Mouse (Mus musculus): Measurements from ENCODE around the gene Smurf2. TPM values are rescaled to one million over a fixed set of nuclear protein-coding genes. Genes with fewer than 3 reads are reported as not detected.

The Smurf2 gene
- polyA plus RNA-seq, 1 experiment: 11.3 TPM

DNA sequence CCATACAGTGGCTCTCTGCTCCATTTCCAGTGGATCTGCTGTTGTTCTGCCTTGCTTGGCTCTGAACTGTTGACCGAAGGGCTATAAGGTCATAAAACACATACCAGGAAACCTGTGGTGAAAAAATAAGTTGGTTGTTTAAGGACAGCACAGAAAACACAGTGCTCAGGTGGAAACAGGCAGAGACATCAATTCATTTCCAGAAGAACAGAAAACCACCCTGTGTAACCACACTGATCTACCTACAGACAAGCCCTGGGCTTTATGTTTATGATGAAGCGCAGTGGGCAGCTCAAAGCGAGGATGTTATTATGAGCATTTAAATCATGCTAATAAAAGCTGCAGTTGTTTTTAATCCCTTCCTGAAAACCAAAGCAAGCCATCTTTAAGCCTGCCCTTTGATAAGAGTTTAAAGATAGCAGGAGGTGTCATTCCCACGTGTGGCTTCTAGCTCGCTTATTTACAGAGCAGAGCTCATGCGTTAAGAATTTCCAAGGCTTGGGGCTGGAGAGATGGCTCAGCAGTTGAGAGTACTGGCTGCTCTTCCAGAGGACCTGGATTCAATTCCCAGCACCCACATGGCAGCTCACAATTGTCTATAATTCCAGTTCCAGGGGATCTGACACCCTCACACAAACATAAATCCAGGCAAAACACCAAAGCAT lies 38.0 kb upstream of the Smurf2 start:
- no peaks in the 10 kb centered on the region for H3K36me3 ChIP-seq (ENCODE audit: control insufficient read depth, insufficient read depth, low read length)
- no peak overlapping the region for H3K4me3 ChIP-seq (ENCODE audit: control insufficient read depth, low read depth, low read length)
- TF ChIP-seq POLR2A (IDR thresholded peaks at IDR 0.05; ENCODE audit: control insufficient read depth, low read depth, low read length) (no peak), CTCF (IDR thresholded peaks at IDR 0.05; ENCODE audit: control insufficient read depth, insufficient read depth, insufficient replicate concordance, low read depth, low read length) (no peak)
- H3K27me3 ChIP-seq (ENCODE audit: control insufficient read depth, insufficient read depth, low read length): no peaks in the 10 kb centered on the region
- H3K27ac ChIP-seq (ENCODE audit: control insufficient read depth, insufficient read depth, low read depth, low read length): no peak overlapping the region
- H3K4me1 ChIP-seq (ENCODE audit: control insufficient read depth, insufficient read depth, low read length): no peaks in the 10 kb centered on the region

DNA sequence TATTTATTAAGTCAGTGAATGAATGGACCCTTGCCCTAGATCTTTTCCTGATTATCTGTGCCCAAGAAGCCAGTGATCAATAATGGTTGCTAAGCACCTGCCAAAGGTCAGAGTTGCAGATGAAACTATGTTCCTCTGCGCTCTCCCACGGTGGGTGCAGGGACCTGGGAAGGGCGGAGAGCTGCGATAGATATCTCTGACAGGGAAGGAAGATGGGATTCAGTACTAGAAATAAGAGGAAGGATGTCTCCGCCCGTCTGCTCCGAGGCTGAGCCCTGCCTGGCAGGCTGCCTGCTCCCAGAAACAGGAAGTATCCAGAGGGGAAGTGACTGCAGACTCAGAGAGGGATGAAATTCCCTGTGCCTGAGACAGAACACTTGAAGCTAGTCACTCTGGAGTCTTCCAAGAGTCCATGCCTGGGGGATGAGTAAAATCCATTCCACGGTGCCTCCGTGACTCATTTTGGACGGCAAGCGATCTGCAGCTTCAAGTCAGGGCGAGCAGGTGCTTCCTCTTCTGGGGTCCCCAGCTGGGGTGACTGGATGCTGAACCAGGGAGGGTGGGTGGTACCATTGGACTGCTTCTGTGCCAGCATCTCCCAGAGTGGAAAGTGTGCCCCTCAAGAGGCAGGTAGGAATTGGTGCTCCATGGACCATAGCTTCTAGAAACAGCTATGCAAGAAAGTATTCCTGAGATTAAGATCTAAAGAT lies 36.9 kb upstream of the Smurf2 start:
- TF ChIP-seq CTCF (IDR thresholded peaks at IDR 0.05; ENCODE audit: control insufficient read depth, insufficient read depth, insufficient replicate concordance, low read depth, low read length) (no peak), POLR2A (IDR thresholded peaks at IDR 0.05; ENCODE audit: control insufficient read depth, low read depth, low read length) (no peak)
- H3K27me3 ChIP-seq (ENCODE audit: control insufficient read depth, insufficient read depth, low read length): no peaks in the 10 kb centered on the region
- H3K4me3 ChIP-seq (ENCODE audit: control insufficient read depth, low read depth, low read length): no peak overlapping the region
- no peaks in the 10 kb centered on the region for H3K4me1 ChIP-seq (ENCODE audit: control insufficient read depth, insufficient read depth, low read length)
- H3K36me3 ChIP-seq (ENCODE audit: control insufficient read depth, insufficient read depth, low read length): no peaks in the 10 kb centered on the region
- no peak overlapping the region for H3K27ac ChIP-seq (ENCODE audit: control insufficient read depth, insufficient read depth, low read depth, low read length)

DNA sequence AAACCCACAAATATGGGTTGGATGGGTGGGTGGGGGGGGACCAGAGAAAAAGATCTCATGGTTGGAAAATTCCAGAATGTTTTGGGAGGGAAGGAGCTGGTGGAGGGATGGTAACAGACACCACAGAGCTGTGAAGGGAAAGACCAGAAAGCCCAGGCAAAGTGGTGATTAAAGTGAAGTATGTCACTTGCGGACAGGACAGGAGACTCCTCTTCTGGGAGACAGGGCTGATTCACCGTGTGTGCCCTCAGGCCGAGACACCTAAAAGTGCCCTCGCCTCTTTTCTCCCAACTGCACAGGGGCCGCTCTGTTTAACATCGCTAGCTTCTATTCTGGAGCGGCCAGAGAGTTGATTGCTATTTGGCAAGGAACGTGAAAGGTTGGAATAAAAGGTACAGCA lies 34.1 kb upstream of the Smurf2 start:
- Histone ChIP-seq H3K27ac (ENCODE audit: control insufficient read depth, insufficient read depth, low read depth, low read length) (no peak overlapping the region), H3K4me1 (ENCODE audit: control insufficient read depth, insufficient read depth, low read length) (no peaks in the 10 kb centered on the region), H3K27me3 (ENCODE audit: control insufficient read depth, insufficient read depth, low read length) (no peaks in the 10 kb centered on the region), H3K4me3 (ENCODE audit: control insufficient read depth, low read depth, low read length) (no peak overlapping the region), H3K36me3 (ENCODE audit: control insufficient read depth, insufficient read depth, low read length) (no peaks in the 10 kb centered on the region)
- no peak for TF ChIP-seq CTCF (IDR thresholded peaks at IDR 0.05; ENCODE audit: control insufficient read depth, insufficient read depth, insufficient replicate concordance, low read depth, low read length)

DNA sequence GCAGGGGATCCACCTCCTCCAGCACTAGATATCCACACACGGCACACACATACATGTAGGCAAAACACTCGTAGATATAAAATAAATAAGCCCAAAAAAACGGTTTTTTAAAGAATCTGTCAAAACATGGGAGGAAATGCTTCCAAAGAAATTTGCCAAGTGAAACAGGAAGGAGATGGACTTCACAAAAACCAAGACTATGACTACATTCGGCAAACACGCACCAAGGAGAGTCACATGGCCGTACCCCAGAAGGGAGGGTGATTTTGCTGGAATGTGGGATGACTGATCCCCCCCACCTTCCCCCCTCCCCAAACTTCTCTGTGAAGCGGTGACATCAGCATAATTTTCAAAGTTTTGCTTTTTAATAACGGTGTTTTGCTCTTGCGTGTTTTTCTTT lies 33.6 kb upstream of the Smurf2 start:
- H3K4me3 ChIP-seq (ENCODE audit: control insufficient read depth, low read depth, low read length): no peak overlapping the region
- no peaks in the 10 kb centered on the region for H3K4me1 ChIP-seq (ENCODE audit: control insufficient read depth, insufficient read depth, low read length)
- TF ChIP-seq POLR2A (IDR thresholded peaks at IDR 0.05; ENCODE audit: control insufficient read depth, low read depth, low read length) (no peak), CTCF (IDR thresholded peaks at IDR 0.05; ENCODE audit: control insufficient read depth, insufficient read depth, insufficient replicate concordance, low read depth, low read length) (no peak)
- H3K36me3 ChIP-seq (ENCODE audit: control insufficient read depth, insufficient read depth, low read length): no peaks in the 10 kb centered on the region
- no peak overlapping the region for H3K27ac ChIP-seq (ENCODE audit: control insufficient read depth, insufficient read depth, low read depth, low read length)
- H3K27me3 ChIP-seq (ENCODE audit: control insufficient read depth, insufficient read depth, low read length): no peaks in the 10 kb centered on the region

DNA sequence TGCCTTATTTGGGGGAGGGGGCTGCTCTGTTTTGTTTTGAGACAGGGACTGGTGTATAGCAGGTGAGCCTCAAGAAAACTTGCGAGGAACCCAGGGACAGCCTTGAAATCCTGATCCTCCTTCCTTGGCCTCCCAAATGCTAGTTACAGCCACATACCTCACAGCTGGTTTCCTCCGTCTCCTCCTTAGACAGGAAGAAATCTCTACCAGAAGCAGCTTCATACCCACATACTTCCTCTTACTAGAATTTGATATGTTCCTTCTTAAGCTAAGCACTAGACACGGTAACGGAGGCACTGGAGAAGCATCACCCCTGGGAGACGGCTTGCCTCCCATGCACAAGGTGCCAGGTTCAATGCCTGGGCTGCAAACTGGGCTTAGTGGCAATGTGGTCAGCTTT lies 16.8 kb upstream of the Smurf2 start:
- TF ChIP-seq CTCF (IDR thresholded peaks at IDR 0.05; ENCODE audit: control insufficient read depth, insufficient read depth, insufficient replicate concordance, low read depth, low read length) (no peak), POLR2A (IDR thresholded peaks at IDR 0.05; ENCODE audit: control insufficient read depth, low read depth, low read length) (no peak)
- Histone ChIP-seq H3K4me1 (ENCODE audit: control insufficient read depth, insufficient read depth, low read length) (no peaks in the 10 kb centered on the region), H3K27ac (ENCODE audit: control insufficient read depth, insufficient read depth, low read depth, low read length) (no peak overlapping the region), H3K27me3 (ENCODE audit: control insufficient read depth, insufficient read depth, low read length) (no peaks in the 10 kb centered on the region), H3K4me3 (ENCODE audit: control insufficient read depth, low read depth, low read length) (no peak overlapping the region), H3K36me3 (ENCODE audit: control insufficient read depth, insufficient read depth, low read length) (no peaks in the 10 kb centered on the region)

DNA sequence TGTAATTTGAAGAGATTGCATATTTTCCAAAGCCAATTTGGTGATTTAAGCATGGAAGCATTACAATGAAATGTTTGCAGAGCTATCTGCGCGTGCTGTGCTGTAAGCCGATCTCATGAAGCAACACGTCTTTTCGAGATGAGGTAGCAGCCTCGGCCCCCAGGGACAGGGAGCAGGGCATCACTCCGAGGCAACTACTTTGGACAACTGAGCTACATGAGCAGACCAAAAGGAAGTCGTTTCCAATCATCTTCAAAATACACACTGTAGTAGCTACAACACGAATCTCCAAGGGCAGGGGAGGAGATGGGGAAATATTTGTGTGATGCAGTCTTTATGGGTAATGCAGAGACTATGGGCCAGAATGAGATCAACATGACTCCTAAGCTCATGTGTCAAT lies 9.9 kb upstream of the Smurf2 start:
- no peak overlapping the region for H3K27ac ChIP-seq (ENCODE audit: control insufficient read depth, insufficient read depth, low read depth, low read length)
- no peaks in the 10 kb centered on the region for H3K27me3 ChIP-seq (ENCODE audit: control insufficient read depth, insufficient read depth, low read length)
- TF ChIP-seq POLR2A (IDR thresholded peaks at IDR 0.05; ENCODE audit: control insufficient read depth, low read depth, low read length) (no peak), CTCF (IDR thresholded peaks at IDR 0.05; ENCODE audit: control insufficient read depth, insufficient read depth, insufficient replicate concordance, low read depth, low read length) (no peak)
- H3K36me3 ChIP-seq (ENCODE audit: control insufficient read depth, insufficient read depth, low read length): no peaks in the 10 kb centered on the region
- H3K4me1 ChIP-seq (ENCODE audit: control insufficient read depth, insufficient read depth, low read length): no peaks in the 10 kb centered on the region
- H3K4me3 ChIP-seq (ENCODE audit: control insufficient read depth, low read depth, low read length): no peak overlapping the region

DNA sequence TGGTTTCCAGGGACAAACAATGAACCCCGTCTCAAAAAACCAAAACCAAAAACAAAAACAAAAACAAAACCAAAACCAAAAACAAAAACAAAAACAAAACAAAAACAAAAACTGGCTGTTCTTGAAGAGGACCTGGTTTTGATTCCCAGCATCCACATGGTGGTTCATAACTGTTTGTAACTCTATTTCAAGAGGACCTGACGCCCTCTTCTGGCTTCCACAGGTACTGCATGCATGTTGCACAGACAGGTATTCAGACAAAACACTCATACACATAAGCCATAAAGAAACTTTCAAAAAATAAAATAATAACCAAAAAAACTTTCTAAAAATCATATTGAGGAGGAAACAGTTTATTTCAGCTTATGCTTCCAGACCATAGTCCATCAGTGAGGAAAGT lies 8.4 kb upstream of the Smurf2 start:
- Histone ChIP-seq H3K4me3 (ENCODE audit: control insufficient read depth, low read depth, low read length) (no peak overlapping the region), H3K27ac (ENCODE audit: control insufficient read depth, insufficient read depth, low read depth, low read length) (no peak overlapping the region), H3K4me1 (ENCODE audit: control insufficient read depth, insufficient read depth, low read length) (no peaks in the 10 kb centered on the region), H3K36me3 (ENCODE audit: control insufficient read depth, insufficient read depth, low read length) (no peaks in the 10 kb centered on the region), H3K27me3 (ENCODE audit: control insufficient read depth, insufficient read depth, low read length) (no peaks in the 10 kb centered on the region)
- TF ChIP-seq CTCF (IDR thresholded peaks at IDR 0.05; ENCODE audit: control insufficient read depth, insufficient read depth, insufficient replicate concordance, low read depth, low read length) (peak; percentile 37; the same call in 1 of the 2 replicates), POLR2A (IDR thresholded peaks at IDR 0.05; ENCODE audit: control insufficient read depth, low read depth, low read length) (no peak)

Measured in testis, adult 2 months (tissue).